28 mouse cellular contexts compared by ENCODE assay signal in genomic region chr5:129119146-129119545, GRCm38 (mm10). TPM values are rescaled to one million over a fixed set of nuclear protein-coding genes. Genes with fewer than 3 reads are reported as not detected.
DNase-seq lines count a peak whose midpoint lies in the region; ATAC-seq and TF ChIP-seq lines count a peak whose summit lies in the region.
"Had no signal": no experiment of that assay in that cellular context is flagged by ENCODE, and none has a peak within 500 bp of the region (broad histone marks: within the 10 kb centered on the region; RNA-seq: fewer than 3 reads in every experiment).

No protein-coding gene starts in this region.

- no peak for DNase-seq in forebrain, postnatal 0 days
- no peak for DNase-seq in forebrain, embryonic 10.5 days (ENCODE audit: extremely low spot score, low spot score)
- DNase-seq in neural tube, embryonic 10.5 days (ENCODE audit: extremely low spot score, low spot score): no peak
- DNase-seq in embryo, embryonic 10 days (ENCODE audit: low spot score): no peak
- DNase-seq: adrenal gland, postnatal 14 days; cerebellum, adult 11 months; cerebellum, adult 9-10 months; cerebellum, postnatal 36 days; heart, postnatal 36 days; kidney, adult 18-20 months; kidney, postnatal 25 days; right cerebral cortex, postnatal 4 days; thymus, adult 2 months; thymus, postnatal 36 days had no signal

- H3K4me1 ChIP-seq in forebrain, postnatal 0 days (ENCODE audit: insufficient read depth): peaks cover under 1% of the 10 kb centered on the region; the same call in 1 of the 2 replicates
- H3K4me1 ChIP-seq in forebrain, embryonic 10.5 days: peaks cover 3% of the 10 kb centered on the region
- H3K4me1 ChIP-seq in hindbrain, embryonic 13.5 days (replicated peaks): peaks cover 10% of the 10 kb centered on the region
- peaks cover 10% of the 10 kb centered on the region for H3K4me1 ChIP-seq in hindbrain, embryonic 12.5 days
- H3K4me1 ChIP-seq in neural tube, embryonic 15.5 days: peaks cover under 1% of the 10 kb centered on the region; the same call in 1 of the 2 replicates
- H3K4me1 ChIP-seq: neural tube, embryonic 12.5 days had no signal

- H3K27me3 ChIP-seq in forebrain, postnatal 0 days (ENCODE audit: insufficient read depth, low read length): no peaks in the 10 kb centered on the region
- no peaks in the 10 kb centered on the region for H3K27me3 ChIP-seq in forebrain, embryonic 10.5 days (ENCODE audit: poor library complexity, severe bottlenecking)
- no peaks in the 10 kb centered on the region for H3K27me3 ChIP-seq in hindbrain, embryonic 13.5 days
- H3K27me3 ChIP-seq in hindbrain, embryonic 12.5 days: no peaks in the 10 kb centered on the region
- no peaks in the 10 kb centered on the region for H3K27me3 ChIP-seq in neural tube, embryonic 15.5 days (replicated peaks)
- H3K27me3 ChIP-seq: embryonic facial prominence, embryonic 13.5 days; hindbrain, embryonic 15.5 days; limb, embryonic 13.5 days; lung, embryonic 15.5 days; neural tube, embryonic 12.5 days had no signal

- H3K4me2 ChIP-seq in forebrain, postnatal 0 days (ENCODE audit: low read depth): no peak overlapping the region
- H3K4me2 ChIP-seq in hindbrain, embryonic 13.5 days: no peak overlapping the region
- H3K4me2 ChIP-seq in hindbrain, embryonic 12.5 days (replicated peaks): no peak overlapping the region
- H3K4me2 ChIP-seq in neural tube, embryonic 15.5 days: no peak overlapping the region
- H3K4me2 ChIP-seq: embryonic facial prominence, embryonic 13.5 days; hindbrain, embryonic 15.5 days; kidney, embryonic 15.5 days; limb, embryonic 13.5 days; liver, embryonic 11.5 days; lung, embryonic 15.5 days; neural tube, embryonic 12.5 days had no signal

- no peak for TF ChIP-seq CTCF in forebrain, postnatal 0 days (IDR thresholded peaks at IDR 0.05; ENCODE audit: low read depth)

- no peak overlapping the region for H3K4me3 ChIP-seq in forebrain, postnatal 0 days (ENCODE audit: low read depth, low read length)
- no peak overlapping the region for H3K4me3 ChIP-seq in forebrain, embryonic 10.5 days
- H3K4me3 ChIP-seq in hindbrain, embryonic 13.5 days: no peak overlapping the region
- H3K4me3 ChIP-seq in hindbrain, embryonic 12.5 days: no peak overlapping the region
- H3K4me3 ChIP-seq in neural tube, embryonic 15.5 days (replicated peaks): no peak overlapping the region
- H3K4me3 ChIP-seq: embryonic facial prominence, embryonic 13.5 days; heart, embryonic 10.5 days; hindbrain, embryonic 15.5 days; kidney, embryonic 15.5 days; limb, embryonic 13.5 days; lung, embryonic 15.5 days; neural tube, embryonic 12.5 days had no signal

- no peaks in the 10 kb centered on the region for H3K9me3 ChIP-seq in forebrain, postnatal 0 days (ENCODE audit: low read length)
- H3K9me3 ChIP-seq in forebrain, embryonic 10.5 days: no peaks in the 10 kb centered on the region
- H3K9me3 ChIP-seq in hindbrain, embryonic 13.5 days: no peaks in the 10 kb centered on the region
- H3K9me3 ChIP-seq in hindbrain, embryonic 12.5 days (replicated peaks): no peaks in the 10 kb centered on the region
- H3K9me3 ChIP-seq in neural tube, embryonic 15.5 days (replicated peaks): no peaks in the 10 kb centered on the region
- H3K9me3 ChIP-seq: embryonic facial prominence, embryonic 13.5 days; heart, embryonic 10.5 days; hindbrain, embryonic 15.5 days; kidney, embryonic 15.5 days; limb, embryonic 13.5 days; lung, embryonic 15.5 days; neural tube, embryonic 12.5 days had no signal

- H3K36me3 ChIP-seq in forebrain, postnatal 0 days (ENCODE audit: insufficient read depth): no peaks in the 10 kb centered on the region
- no peaks in the 10 kb centered on the region for H3K36me3 ChIP-seq in forebrain, embryonic 10.5 days (replicated peaks)
- H3K36me3 ChIP-seq in hindbrain, embryonic 13.5 days: no peaks in the 10 kb centered on the region
- no peaks in the 10 kb centered on the region for H3K36me3 ChIP-seq in hindbrain, embryonic 12.5 days
- no peaks in the 10 kb centered on the region for H3K36me3 ChIP-seq in neural tube, embryonic 15.5 days
- H3K36me3 ChIP-seq: embryonic facial prominence, embryonic 13.5 days; heart, embryonic 10.5 days; hindbrain, embryonic 15.5 days; kidney, embryonic 15.5 days; limb, embryonic 13.5 days; lung, embryonic 15.5 days; neural tube, embryonic 12.5 days had no signal

- peak overlapping the region; percentile 57; the same call in 1 of the 2 replicates for H3K27ac ChIP-seq in forebrain, postnatal 0 days (ENCODE audit: low read depth, low read length)
- no peak overlapping the region for H3K27ac ChIP-seq in forebrain, embryonic 10.5 days
- H3K27ac ChIP-seq in hindbrain, embryonic 13.5 days: peak overlapping the region; percentile 26; the same call in 1 of the 2 replicates
- no peak overlapping the region for H3K27ac ChIP-seq in hindbrain, embryonic 12.5 days
- H3K27ac ChIP-seq in neural tube, embryonic 15.5 days (replicated peaks): 0 out of 2 replicates have a peak overlapping the region, but pooled peaks have one; percentile 52
- H3K27ac ChIP-seq: embryonic facial prominence, embryonic 13.5 days; heart, embryonic 10.5 days; kidney, embryonic 15.5 days; limb, embryonic 13.5 days; lung, embryonic 15.5 days; neural tube, embryonic 12.5 days had no signal

- no peak for ATAC-seq in forebrain, postnatal 0 days
- no peak for ATAC-seq in hindbrain, embryonic 13.5 days (ENCODE audit: low FRiP score)
- ATAC-seq in hindbrain, embryonic 12.5 days (ENCODE audit: low FRiP score): no peak
- no peak for ATAC-seq in neural tube, embryonic 15.5 days (ENCODE audit: low FRiP score)
- ATAC-seq: inflammation-experienced regulatory T-cells, adult 6 months; midbrain, embryonic 16.5 days had no signal

- H3K9ac ChIP-seq in forebrain, postnatal 0 days: no peak overlapping the region
- 0 out of 2 replicates have a peak overlapping the region, but pooled peaks have one; percentile 9 for H3K9ac ChIP-seq in hindbrain, embryonic 13.5 days
- H3K9ac ChIP-seq in hindbrain, embryonic 12.5 days: no peak overlapping the region
- H3K9ac ChIP-seq in neural tube, embryonic 15.5 days (replicated peaks): no peak overlapping the region
- H3K9ac ChIP-seq: embryonic facial prominence, embryonic 13.5 days; hindbrain, embryonic 15.5 days; kidney, embryonic 15.5 days; limb, embryonic 13.5 days; lung, embryonic 15.5 days; neural tube, embryonic 12.5 days had no signal

- WGBS in forebrain, postnatal 0 days: 54% methylated on average over 4 of the region's 4 CpGs
- whole genome bisulfite sequencing in forebrain, embryonic 10.5 days: 73% methylated on average over 4 of the region's 4 CpGs
- 68% methylated on average over 4 of the region's 4 CpGs for WGBS in hindbrain, embryonic 13.5 days
- 67% methylated on average over 4 of the region's 4 CpGs for WGBS in hindbrain, embryonic 12.5 days
- 67% methylated on average over 4 of the region's 4 CpGs for WGBS in neural tube, embryonic 15.5 days

RNA-seq across cellular contexts. Expression of gene Adgrd1, which starts 22.6 kb away (rescaled TPM):
- 0.46 and 1.0 TPM in 2 replicates for total RNA-seq in forebrain, postnatal 0 days (2014; rRNA removed)
- 0.19 and 0.22 TPM in 2 replicates for polyA plus RNA-seq in forebrain, postnatal 0 days (2015; fragmentation: Nextera tagmentation; extraction: Ambion mirVana)
- 0.02 TPM in 1 of 2 replicates, not detected in the other for polyA plus RNA-seq in forebrain, embryonic 10.5 days (2016; fragmentation: Nextera tagmentation; extraction: Ambion mirVana)
- polyA plus RNA-seq in hindbrain, embryonic 13.5 days (2015; fragmentation: Nextera tagmentation; extraction: Ambion mirVana): 0.13 and 0.14 TPM in 2 replicates
- polyA plus RNA-seq in hindbrain, embryonic 12.5 days (2016; fragmentation: Nextera tagmentation; extraction: Ambion mirVana): 0.09 TPM in 2 replicates
- polyA plus RNA-seq in neural tube, embryonic 15.5 days (2015; fragmentation: Nextera tagmentation; extraction: Ambion mirVana): 0.38 and 0.69 TPM in 2 replicates
- polyA plus RNA-seq: forebrain, embryonic 11.5 days; liver, embryonic 11.5 days had no signal

Comparison
In these comparisons a context has a peak if more than half of its experiments do, and no peak if none do; other contexts are left out.
1. H3K27ac ChIP-seq: peak in forebrain, postnatal 0 days (single experiment), hindbrain, embryonic 13.5 days (single experiment) and neural tube, embryonic 15.5 days (single experiment); none in forebrain, embryonic 10.5 days (single experiment) and hindbrain, embryonic 12.5 days (single experiment).